ENCODE assay signal across 8 mouse cellular contexts in the genomic region with DNA sequence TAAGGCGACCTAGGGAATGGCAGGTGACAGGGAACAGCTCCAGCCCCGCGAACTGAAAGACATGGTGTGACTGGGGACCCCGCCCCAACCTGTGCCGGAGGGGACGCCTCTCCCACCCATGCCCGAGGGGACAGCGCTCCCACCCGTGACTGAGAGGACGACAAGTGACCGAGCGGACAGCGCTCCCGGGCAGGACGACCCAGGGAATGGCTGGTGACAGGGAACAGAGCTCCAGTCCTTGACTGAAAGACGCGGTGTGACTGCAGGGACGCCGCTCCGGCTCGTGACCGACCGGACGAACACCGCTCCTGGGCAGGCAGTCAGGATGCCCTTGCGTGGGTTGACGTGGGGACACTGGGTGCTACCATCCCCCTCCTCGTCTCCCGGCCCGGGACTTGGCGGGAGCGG. TPM values are rescaled to one million over a fixed set of nuclear protein-coding genes. Genes with fewer than 3 reads are reported as not detected.
A peak's percentile ranks its signal among the peaks of the same experiment; 100 is the strongest.
DNase-seq lines count a peak whose midpoint lies in the region; ATAC-seq and TF ChIP-seq lines count a peak whose summit lies in the region.

No protein-coding gene starts in this region.

- H3K4me3 ChIP-seq in ES-E14 (ENCODE audit: insufficient read depth in 1 of 2, low read depth in 1 of 2, low read length in 2 of 2, poor library complexity in 1 of 2, severe bottlenecking in 1 of 2), result peak overlapping the region; percentile 89 to 93
- peak overlapping the region; percentile 98 for H3K4me3 ChIP-seq in bone marrow macrophage, adult 2 months (ENCODE audit: insufficient read depth, low read length)
- H3K4me3 ChIP-seq in lung, embryonic 14.5 days (ENCODE audit: low read depth, low read length), result peak overlapping the region; percentile 90

- no peaks in the 10 kb centered on the region for H3K27me3 ChIP-seq in lung, embryonic 14.5 days (ENCODE audit: insufficient read depth, low read length)

- no peak for TF ChIP-seq CTCF in bone marrow macrophage, adult 2 months (IDR thresholded peaks at IDR 0.05; ENCODE audit: low read depth, low read length)
- TF ChIP-seq CTCF in lung, embryonic 14.5 days (IDR thresholded peaks at IDR 0.05; ENCODE audit: low read depth), result no peak

- H3K36me3 ChIP-seq in ES-E14 (ENCODE audit: control insufficient read depth, insufficient read depth, low read length, poor library complexity, severe bottlenecking), result no peaks in the 10 kb centered on the region
- no peaks in the 10 kb centered on the region for H3K36me3 ChIP-seq in lung, embryonic 14.5 days (ENCODE audit: insufficient read depth)

- in situ Hi-C loops in ES-E14 (cut with MboI; ENCODE audit: low sequenced_read_pairs in 2 of 2, unreplicated experiment in 2 of 2), result no loop called here

- peak overlapping the region; percentile 100 for H3K4me2 ChIP-seq in lung, embryonic 14.5 days

- ATAC-seq in frontal cortex, adult (ENCODE audit: low TSS enrichment), result peak; percentile 0; the same call in 1 of the 2 replicates
- no peak; the same call in 1 of the 2 replicates for ATAC-seq in lung, embryonic 14.5 days (ENCODE audit: insufficient read depth)

- peaks cover 3% of the 10 kb centered on the region in 2 experiments; a peak in 2 of 4 replicates for H3K4me1 ChIP-seq in ES-E14 (ENCODE audit: control insufficient read depth in 2 of 2, insufficient read depth in 2 of 2, low read length in 2 of 2, poor library complexity in 1 of 2)
- H3K4me1 ChIP-seq in bone marrow macrophage, adult 2 months (ENCODE audit: control insufficient read depth, insufficient read depth, low read length), result peaks cover 8% of the 10 kb centered on the region
- H3K4me1 ChIP-seq in lung, embryonic 14.5 days (ENCODE audit: insufficient read depth), result 0 out of 2 replicates have a peak, but pooled peaks cover 3% of the 10 kb centered on the region

- H3K27ac ChIP-seq in ES-E14 (ENCODE audit: insufficient read depth, low read depth, low read length, poor library complexity, severe bottlenecking), result no peak overlapping the region
- H3K27ac ChIP-seq in bone marrow macrophage, adult 2 months (ENCODE audit: insufficient read depth, low read depth, low read length), result peak overlapping the region; percentile 50; the same call in 1 of the 2 replicates
- no peak overlapping the region for H3K27ac ChIP-seq in lung, embryonic 14.5 days (ENCODE audit: low read depth)

- under 1% methylated on average over 32 of the region's 32 CpGs for WGBS in lung, embryonic 14.5 days

- TF ChIP-seq POLR2A in bone marrow macrophage, adult 2 months (IDR thresholded peaks at IDR 0.05; ENCODE audit: borderline replicate concordance, low read depth, low read length), result no peak

- peak overlapping the region; percentile 73 for H3K9ac ChIP-seq in ES-E14 (ENCODE audit: insufficient read depth, low read depth, low read length, poor library complexity, severe bottlenecking)
- peak overlapping the region; percentile 79 for H3K9ac ChIP-seq in lung, embryonic 14.5 days

- DNase-seq in ES-E14 (ENCODE audit: low read depth, low spot score), result peak; percentile 28
- DNase-seq in heart, postnatal 4 days, result peak; percentile 64
- DNase-seq in layer of hippocampus, adult 8-10 months (ENCODE audit: low spot score in 2 of 2), result peak; percentile 11 to 31
- DNase-seq in lung, embryonic 14.5 days, result peak; percentile 33
- DNase-seq in ovary, postnatal 10 days (ENCODE audit: low spot score), result peak; percentile 18
- no peak for DNase-seq in thymus, postnatal 4 days

- no peaks in the 10 kb centered on the region for H3K9me3 ChIP-seq in ES-E14 (ENCODE audit: control insufficient read depth, insufficient read depth, low read depth, low read length)
- H3K9me3 ChIP-seq in lung, embryonic 14.5 days (ENCODE audit: low read depth, low read length), result no peaks in the 10 kb centered on the region

TF ChIP-seq in ES-E14, 5 proteins besides CTCF, POLR2A, EP300 and RAD21:
- no peak for TF ChIP-seq HCFC1 (IDR thresholded peaks at IDR 0.05; ENCODE audit: borderline replicate concordance, insufficient read depth, low read length)

RNA-seq across cellular contexts. Expression of gene Mpc1, which starts 1.6 kb away (rescaled TPM):
- total RNA-seq in ES-E14 (2012; rRNA removed), result 23.0 and 35.7 TPM in 2 replicates
- polyA plus RNA-seq in bone marrow macrophage, adult 2 months (2012; ENCODE audit: insufficient read depth, insufficient read length, missing spikeins), result 103 and 118 TPM in 2 replicates
- total RNA-seq in heart, postnatal 4 days (2021), result 100 to 1,000 TPM; 250 to 257 TPM
- 100 to 1,000 TPM; 144 to 156 (median 145) TPM for total RNA-seq in layer of hippocampus, adult 8-10 months (2022)
- polyA plus RNA-seq in lung, embryonic 14.5 days (2014; fragmentation: Nextera tagmentation; extraction: Ambion mirVana), result 154 and 160 TPM in 2 replicates

RNA-seq across cellular contexts. Expression of gene Sft2d1, which starts 26.6 kb away (rescaled TPM):
- total RNA-seq in ES-E14 (2012; rRNA removed), result 89.8 and 102 TPM in 2 replicates
- polyA plus RNA-seq in bone marrow macrophage, adult 2 months (2012; ENCODE audit: insufficient read depth, insufficient read length, missing spikeins), result 161 and 186 TPM in 2 replicates
- 10 to 100 TPM; 28.6 to 31.6 TPM for total RNA-seq in heart, postnatal 4 days (2021)
- total RNA-seq in layer of hippocampus, adult 8-10 months (2022), result 10 to 100 TPM; 47.5 to 81.2 (median 63.8) TPM
- polyA plus RNA-seq in lung, embryonic 14.5 days (2014; fragmentation: Nextera tagmentation; extraction: Ambion mirVana), result 61.0 and 67.4 TPM in 2 replicates

RNA-seq across cellular contexts. Expression of gene Ccr6, which starts 48.4 kb away (rescaled TPM):
- 0.18 TPM in 1 of 2 replicates, not detected in the other for total RNA-seq in ES-E14 (2012; rRNA removed)
- polyA plus RNA-seq in bone marrow macrophage, adult 2 months (2012; ENCODE audit: insufficient read depth, insufficient read length, missing spikeins), result not detected in 2 replicates
- total RNA-seq in heart, postnatal 4 days (2021), result not detected
- total RNA-seq in layer of hippocampus, adult 8-10 months (2022), result under 1 TPM in 1 of 4 experiments, not detected in 3; 0.38 TPM
- polyA plus RNA-seq in lung, embryonic 14.5 days (2014; fragmentation: Nextera tagmentation; extraction: Ambion mirVana), result not detected in 2 replicates

RNA-seq across cellular contexts. Expression of gene Prr18, which starts 53.0 kb away (rescaled TPM):
- 0.37 and 0.45 TPM in 2 replicates for total RNA-seq in ES-E14 (2012; rRNA removed)
- polyA plus RNA-seq in bone marrow macrophage, adult 2 months (2012; ENCODE audit: insufficient read depth, insufficient read length, missing spikeins), result 0.24 and 0.67 TPM in 2 replicates
- total RNA-seq in heart, postnatal 4 days (2021), result under 1 TPM; 0.17 to 0.18 TPM
- 10 to 100 TPM; 20.0 to 30.2 (median 27.0) TPM for total RNA-seq in layer of hippocampus, adult 8-10 months (2022)
- 2.1 and 2.3 TPM in 2 replicates for polyA plus RNA-seq in lung, embryonic 14.5 days (2014; fragmentation: Nextera tagmentation; extraction: Ambion mirVana)
